Mouse (Mus musculus): ENCODE measurements around the gene Lpp. TPM values are rescaled to one million over a fixed set of nuclear protein-coding genes. Genes with fewer than 3 reads are reported as not detected.

The Lpp gene
- polyA plus RNA-seq, 1 experiment from 2014 or later = 10.7 TPM

DNA sequence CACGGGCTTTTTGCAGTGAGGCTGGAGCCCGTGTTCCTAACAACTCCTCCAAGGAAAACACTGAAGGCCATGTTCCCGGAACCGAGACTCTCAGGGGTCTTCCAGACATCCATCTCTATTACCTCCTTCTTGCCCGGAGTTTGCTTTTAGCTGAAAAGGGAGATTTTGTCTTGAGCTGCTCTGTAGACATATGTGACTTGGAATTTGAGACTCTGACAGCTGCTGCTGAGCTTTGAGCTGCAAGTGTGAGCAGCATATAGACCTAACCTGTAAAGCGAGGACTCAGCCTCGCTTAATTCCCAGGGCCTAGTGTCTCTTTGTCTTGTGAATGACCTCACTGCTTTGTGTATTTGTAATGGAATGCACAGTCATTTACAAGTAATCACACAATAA is 49.8 kb downstream of the Lpp start:
- H3K27me3 ChIP-seq = no peaks in the 10 kb centered on the region
- 26% methylated on average over 7 of the region's 7 CpGs for WGBS
- no peak overlapping the region for H3K4me2 ChIP-seq (replicated peaks)
- H3K36me3 ChIP-seq = no peaks in the 10 kb centered on the region
- H3K9ac ChIP-seq (replicated peaks) = no peak overlapping the region
- ATAC-seq (replicated peaks) = no peak
- no peaks in the 10 kb centered on the region for H3K9me3 ChIP-seq
- H3K4me1 ChIP-seq = peaks cover 16% of the 10 kb centered on the region
- no peak overlapping the region for H3K27ac ChIP-seq (replicated peaks)
- H3K4me3 ChIP-seq = no peak overlapping the region

DNA sequence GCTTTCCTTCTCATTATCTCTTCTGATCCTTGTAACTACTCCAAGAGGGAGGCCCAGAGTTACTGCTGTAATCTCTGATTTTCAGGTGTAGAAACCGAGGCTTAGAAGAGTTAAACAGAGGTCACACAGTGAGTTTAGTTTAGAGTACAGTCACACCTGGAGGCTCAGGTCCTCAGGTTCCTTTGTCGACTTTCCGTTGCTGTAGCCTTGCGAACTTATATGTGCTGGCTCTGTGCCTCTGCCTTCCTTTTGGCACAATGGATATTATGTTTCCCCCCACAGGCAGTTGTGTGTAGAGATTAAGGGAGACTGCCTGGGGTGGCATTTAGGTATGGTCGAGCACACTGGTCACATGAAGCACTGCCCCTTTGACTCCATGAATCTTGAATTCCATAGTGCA is 50.2 kb downstream of the Lpp start:
- WGBS = 30% methylated on average over 5 of the region's 5 CpGs
- H3K36me3 ChIP-seq = no peaks in the 10 kb centered on the region
- no peak overlapping the region for H3K9ac ChIP-seq (replicated peaks)
- H3K27me3 ChIP-seq = no peaks in the 10 kb centered on the region
- H3K27ac ChIP-seq (replicated peaks) = no peak overlapping the region
- peaks cover 16% of the 10 kb centered on the region for H3K4me1 ChIP-seq
- H3K9me3 ChIP-seq = no peaks in the 10 kb centered on the region
- no peak for ATAC-seq (replicated peaks)
- H3K4me3 ChIP-seq = no peak overlapping the region
- H3K4me2 ChIP-seq (replicated peaks) = no peak overlapping the region

DNA sequence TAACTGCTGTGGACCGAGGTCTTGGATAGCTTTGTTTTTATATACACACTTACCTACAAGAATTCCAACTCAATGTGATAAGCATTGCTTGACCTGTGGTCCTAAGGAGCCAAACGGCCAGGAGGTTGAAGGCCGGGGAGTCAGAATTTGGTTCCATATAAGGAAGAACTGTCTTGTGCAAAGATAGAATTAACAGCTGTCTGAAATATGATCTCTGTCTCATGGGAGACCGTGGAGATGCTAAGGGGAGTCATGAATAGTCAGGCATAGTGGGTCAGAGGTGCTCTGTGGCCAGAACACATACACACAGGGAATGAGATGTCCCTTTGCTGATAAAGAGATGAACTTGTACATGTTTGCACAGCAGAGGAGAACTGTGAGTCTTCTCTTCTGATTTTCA is 51.5 kb downstream of the Lpp start:
- WGBS = 83% methylated on average over 4 of the region's 4 CpGs
- H3K4me1 ChIP-seq = peaks cover 16% of the 10 kb centered on the region
- no peak for ATAC-seq (replicated peaks)

DNA sequence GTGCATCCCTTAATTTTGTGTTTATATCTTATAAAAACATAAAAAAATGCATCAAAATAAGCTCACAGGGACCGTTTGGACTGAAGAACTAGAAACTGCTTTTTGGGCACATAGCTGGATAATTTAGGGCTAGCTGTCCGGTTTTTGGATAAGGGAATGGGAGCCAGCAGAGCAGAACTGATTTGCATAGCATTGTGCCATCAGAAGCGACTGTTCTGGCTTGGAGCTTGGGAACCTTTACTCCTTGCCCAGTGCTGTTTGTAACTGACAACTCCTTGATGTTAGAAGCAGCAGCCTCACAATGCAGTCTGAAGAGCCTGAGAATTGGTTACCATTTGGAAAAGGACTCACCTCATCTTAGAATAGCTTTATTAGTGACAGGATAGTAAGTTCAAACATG is 52.2 kb downstream of the Lpp start:
- Histone ChIP-seq H3K36me3 (no peaks in the 10 kb centered on the region), H3K27me3 (no peaks in the 10 kb centered on the region), H3K4me2 (replicated peaks) (no peak overlapping the region), H3K9ac (replicated peaks) (no peak overlapping the region), H3K4me3 (no peak overlapping the region), H3K4me1 (peaks cover 16% of the 10 kb centered on the region), H3K9me3 (no peaks in the 10 kb centered on the region), H3K27ac (replicated peaks) (no peak overlapping the region)
- ATAC-seq (replicated peaks) = no peak
- WGBS = 55% methylated on average over 3 of the region's 3 CpGs

More for the DNA sequence above, 51.5 kb downstream of the Lpp start:
- Histone ChIP-seq H3K4me2 (replicated peaks) (no peak overlapping the region), H3K36me3 (no peaks in the 10 kb centered on the region), H3K27me3 (no peaks in the 10 kb centered on the region), H3K27ac (replicated peaks) (no peak overlapping the region), H3K9me3 (no peaks in the 10 kb centered on the region), H3K4me3 (no peak overlapping the region), H3K9ac (replicated peaks) (no peak overlapping the region)

DNA sequence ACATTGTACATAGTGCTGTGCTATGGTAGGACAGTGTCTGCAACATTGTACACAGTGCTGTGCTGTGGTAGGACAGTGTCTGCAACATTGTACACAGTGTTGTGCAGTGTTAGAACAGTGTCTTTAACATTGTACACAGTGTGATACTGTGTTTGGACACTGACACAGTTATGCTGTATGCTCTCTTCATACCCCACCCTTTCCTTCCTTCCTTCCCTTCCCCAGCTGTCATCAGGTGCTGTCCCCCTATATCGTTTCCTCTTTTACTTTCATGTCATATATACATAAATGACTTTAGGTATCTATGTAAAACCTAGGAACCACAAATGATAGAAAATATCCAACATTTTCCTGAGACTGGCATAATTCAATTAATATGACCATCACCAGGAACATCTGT is 53.1 kb downstream of the Lpp start:
- Histone ChIP-seq H3K27ac (replicated peaks) (no peak overlapping the region), H3K4me3 (no peak overlapping the region), H3K36me3 (no peaks in the 10 kb centered on the region), H3K27me3 (no peaks in the 10 kb centered on the region), H3K9me3 (no peaks in the 10 kb centered on the region), H3K9ac (replicated peaks) (no peak overlapping the region), H3K4me2 (replicated peaks) (no peak overlapping the region), H3K4me1 (peaks cover 16% of the 10 kb centered on the region)
- 97% methylated on average over 1 of the region's 1 CpGs for WGBS
- no peak for ATAC-seq (replicated peaks)

DNA sequence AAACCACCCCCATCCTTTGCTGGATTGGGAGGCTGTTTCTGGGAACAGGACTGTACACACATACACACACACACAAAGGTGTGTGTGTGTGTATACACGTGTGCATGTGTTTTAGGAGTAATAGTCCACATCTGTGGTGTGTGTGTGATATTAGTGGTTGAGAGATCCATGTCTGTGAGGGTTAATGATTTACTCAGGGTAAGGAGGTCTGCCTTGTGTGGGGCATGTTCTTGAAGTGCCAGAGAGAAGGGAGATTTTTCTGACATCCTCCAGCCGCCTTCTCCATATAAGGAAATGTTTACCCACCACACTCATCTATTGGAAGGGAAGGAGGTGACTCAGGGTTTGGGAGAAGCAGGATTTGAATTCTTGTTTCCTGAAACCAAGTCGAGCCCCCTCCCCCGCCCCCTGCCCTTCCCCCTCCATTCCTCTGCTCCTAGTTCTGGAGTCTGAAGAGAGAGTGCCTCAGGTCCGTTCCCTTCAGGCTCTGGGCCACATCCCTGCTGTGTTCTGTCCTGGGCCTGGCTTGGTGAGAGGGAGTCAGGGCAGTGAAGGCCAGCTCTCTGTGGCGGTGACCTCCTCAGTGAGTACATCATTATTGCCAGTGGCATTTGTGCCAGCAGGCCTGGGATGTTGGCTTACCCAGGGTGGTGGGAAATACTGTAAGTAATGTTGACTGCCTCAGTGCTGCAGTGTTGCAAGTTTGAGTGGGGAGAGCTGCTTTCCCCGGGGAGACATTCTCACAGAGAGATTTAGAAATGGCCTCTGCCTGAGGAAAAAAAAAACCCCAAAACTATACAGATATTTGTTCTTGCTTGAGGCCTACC is 54.6 kb downstream of the Lpp start:
- Histone ChIP-seq H3K4me1 (peaks cover 9% of the 10 kb centered on the region), H3K9me3 (no peaks in the 10 kb centered on the region), H3K9ac (replicated peaks) (no peak overlapping the region), H3K4me2 (replicated peaks) (no peak overlapping the region), H3K36me3 (no peaks in the 10 kb centered on the region), H3K27me3 (no peaks in the 10 kb centered on the region), H3K4me3 (no peak overlapping the region), H3K27ac (replicated peaks) (no peak overlapping the region)
- 69% methylated on average over 7 of the region's 7 CpGs for WGBS
- no peak for ATAC-seq (replicated peaks)

DNA sequence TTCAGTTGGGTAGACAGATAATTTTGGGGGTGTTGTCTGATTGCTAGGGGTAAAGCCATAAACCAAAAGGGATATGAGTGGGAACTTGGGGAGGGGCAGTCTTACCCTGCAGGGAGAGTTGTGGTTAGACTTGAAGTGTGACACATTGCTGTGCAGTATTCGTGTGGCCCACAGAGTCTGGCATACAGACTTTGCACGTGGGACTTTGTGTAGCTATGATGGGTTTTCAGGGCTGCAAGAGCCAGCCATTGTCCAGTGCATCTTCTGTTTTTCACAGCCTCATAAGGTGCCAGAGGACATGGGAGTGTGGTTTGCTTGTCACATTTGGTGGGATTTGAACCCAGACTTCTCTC is 55.2 kb downstream of the Lpp start:
- H3K4me1 ChIP-seq = peaks cover 3% of the 10 kb centered on the region; the same call in 1 of the 2 replicates

DNA sequence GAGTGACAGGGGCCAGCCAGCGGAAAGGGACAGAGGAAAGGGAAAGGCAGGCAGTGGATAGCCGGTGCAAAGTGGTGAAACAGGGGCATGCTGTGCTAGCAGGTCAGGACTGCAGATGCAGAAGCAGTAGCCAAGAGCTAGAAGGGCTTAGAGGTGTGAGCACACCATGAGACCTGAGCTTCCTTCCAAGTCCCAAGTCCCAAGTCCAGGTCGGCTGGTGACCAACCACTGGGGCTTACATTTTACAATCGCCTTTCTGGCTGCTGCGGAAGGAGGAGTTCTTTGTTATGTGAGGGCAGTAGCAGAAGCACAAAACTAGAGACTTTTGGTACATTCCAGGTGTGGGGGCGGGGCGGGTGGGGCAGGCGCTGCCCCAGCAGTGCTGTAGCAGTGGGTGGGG is 56.5 kb downstream of the Lpp start:
- Histone ChIP-seq H3K4me3 (no peak overlapping the region), H3K4me1 (peaks cover 4% of the 10 kb centered on the region; the same call in 1 of the 2 replicates), H3K27me3 (no peaks in the 10 kb centered on the region), H3K36me3 (no peaks in the 10 kb centered on the region), H3K4me2 (replicated peaks) (no peak overlapping the region), H3K27ac (replicated peaks) (no peak overlapping the region), H3K9ac (replicated peaks) (no peak overlapping the region), H3K9me3 (no peaks in the 10 kb centered on the region)
- 29% methylated on average over 8 of the region's 8 CpGs for WGBS
- no peak for ATAC-seq (replicated peaks)

More for the DNA sequence above, 55.2 kb downstream of the Lpp start:
- Histone ChIP-seq H3K27ac (replicated peaks) (no peak overlapping the region), H3K36me3 (no peaks in the 10 kb centered on the region), H3K9me3 (no peaks in the 10 kb centered on the region), H3K4me2 (replicated peaks) (no peak overlapping the region), H3K27me3 (no peaks in the 10 kb centered on the region), H3K4me3 (no peak overlapping the region), H3K9ac (replicated peaks) (no peak overlapping the region)
- 79% methylated on average over 2 of the region's 2 CpGs for WGBS
- no peak for ATAC-seq (replicated peaks)

DNA sequence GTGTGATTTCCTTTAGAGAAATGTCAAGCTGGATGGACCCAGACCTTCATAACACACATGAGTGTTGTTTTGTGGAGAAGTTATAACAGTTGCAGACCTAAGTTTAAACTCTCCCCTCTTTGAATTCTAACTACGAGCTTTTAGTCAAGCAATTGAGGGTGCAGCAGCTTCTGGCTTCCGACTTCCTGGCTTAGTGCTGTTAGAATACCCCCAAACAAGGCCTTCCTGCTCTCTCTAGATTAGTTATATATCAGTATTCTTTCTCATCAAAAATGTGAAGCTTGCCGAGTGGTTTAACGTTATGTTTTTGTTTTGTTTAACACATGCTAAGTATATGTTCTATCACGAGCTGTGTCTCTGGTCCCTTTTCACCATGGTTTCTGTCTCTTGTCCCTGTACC is 56.9 kb downstream of the Lpp start:
- no peak for ATAC-seq (replicated peaks)
- H3K4me3 ChIP-seq = no peak overlapping the region
- H3K36me3 ChIP-seq = no peaks in the 10 kb centered on the region
- no peaks in the 10 kb centered on the region for H3K9me3 ChIP-seq
- H3K27me3 ChIP-seq = no peaks in the 10 kb centered on the region
- H3K27ac ChIP-seq (replicated peaks) = no peak overlapping the region
- WGBS = 70% methylated on average over 5 of the region's 5 CpGs
- H3K9ac ChIP-seq (replicated peaks) = no peak overlapping the region
- no peak overlapping the region for H3K4me2 ChIP-seq (replicated peaks)
- peaks cover 4% of the 10 kb centered on the region; the same call in 1 of the 2 replicates for H3K4me1 ChIP-seq

DNA sequence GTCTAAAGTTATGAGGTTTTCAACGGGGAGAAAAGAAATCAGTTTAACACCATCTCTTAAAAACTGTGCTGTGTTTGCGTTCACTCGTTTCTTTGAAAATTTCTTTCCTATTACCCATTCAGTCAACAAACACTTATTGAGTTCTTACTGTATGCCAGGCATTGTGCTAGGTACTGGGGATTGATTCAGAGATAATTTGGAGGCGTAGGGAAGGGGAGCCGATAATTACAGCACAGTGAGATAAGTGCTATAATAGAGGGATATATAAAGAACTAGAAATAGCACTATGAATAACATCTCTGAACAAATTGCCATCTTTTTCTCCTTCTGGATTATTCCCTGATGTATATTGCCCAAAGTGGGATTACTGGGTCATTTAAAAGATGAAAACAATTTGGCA is 57.8 kb downstream of the Lpp start:
- Histone ChIP-seq H3K4me1 (peaks cover 9% of the 10 kb centered on the region; the same call in 1 of the 2 replicates), H3K9ac (replicated peaks) (no peak overlapping the region), H3K4me3 (no peak overlapping the region), H3K27ac (replicated peaks) (no peak overlapping the region), H3K9me3 (no peaks in the 10 kb centered on the region), H3K36me3 (no peaks in the 10 kb centered on the region), H3K4me2 (replicated peaks) (no peak overlapping the region), H3K27me3 (no peaks in the 10 kb centered on the region)
- 0 out of 2 replicates have a peak, but pooled peaks have one; percentile 18 for ATAC-seq (replicated peaks)
- 42% methylated on average over 5 of the region's 5 CpGs for WGBS

DNA sequence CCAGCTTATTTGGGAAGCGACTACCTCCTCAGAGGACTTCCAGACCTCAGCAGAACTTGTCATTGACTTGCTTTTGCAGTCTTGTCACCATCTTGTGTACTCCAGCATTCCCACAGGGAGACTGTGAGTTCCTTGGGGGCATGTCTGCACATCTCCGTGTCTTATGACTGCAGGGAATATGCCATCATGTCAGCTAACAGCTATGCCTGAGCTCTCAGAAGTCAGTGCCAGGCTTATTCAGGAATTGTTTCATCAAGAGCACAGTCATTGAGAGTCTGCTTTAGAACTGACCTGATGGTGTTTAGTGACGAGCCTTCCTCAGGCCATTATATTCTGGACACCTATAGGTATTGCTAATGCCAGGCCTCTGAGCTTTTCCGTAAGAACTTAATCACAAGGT is 60.2 kb downstream of the Lpp start:
- H3K4me2 ChIP-seq (replicated peaks) = no peak overlapping the region
- H3K9ac ChIP-seq (replicated peaks) = no peak overlapping the region
- H3K9me3 ChIP-seq = no peaks in the 10 kb centered on the region
- H3K27ac ChIP-seq (replicated peaks) = no peak overlapping the region
- H3K36me3 ChIP-seq = no peaks in the 10 kb centered on the region
- ATAC-seq (replicated peaks) = no peak
- H3K27me3 ChIP-seq = no peaks in the 10 kb centered on the region
- WGBS = 86% methylated on average over 4 of the region's 4 CpGs
- H3K4me3 ChIP-seq = no peak overlapping the region
- H3K4me1 ChIP-seq = peaks cover 9% of the 10 kb centered on the region; the same call in 1 of the 2 replicates

DNA sequence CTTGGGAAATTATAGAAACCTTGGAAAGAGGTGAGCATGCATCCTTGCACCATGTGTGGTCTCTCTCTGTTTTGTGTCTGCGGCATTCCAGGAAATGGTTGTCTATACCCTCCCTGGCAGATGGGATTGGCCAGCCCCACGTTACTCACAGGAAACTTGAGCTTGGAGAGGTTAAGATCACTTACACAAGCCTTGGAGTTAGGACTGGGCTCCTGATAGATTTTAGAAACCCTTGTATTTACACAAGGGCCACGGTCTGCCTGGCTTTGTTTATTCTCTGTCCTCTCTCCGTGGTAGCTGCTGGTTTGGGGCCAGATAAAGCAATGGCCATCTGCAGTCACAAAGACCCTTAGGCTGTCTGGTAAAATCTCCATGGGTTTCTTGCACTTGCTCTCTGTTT is 61.2 kb downstream of the Lpp start:
- H3K4me2 ChIP-seq (replicated peaks) = no peak overlapping the region
- 36% methylated on average over 4 of the region's 4 CpGs for WGBS
- peaks cover 9% of the 10 kb centered on the region; the same call in 1 of the 2 replicates for H3K4me1 ChIP-seq

DNA sequence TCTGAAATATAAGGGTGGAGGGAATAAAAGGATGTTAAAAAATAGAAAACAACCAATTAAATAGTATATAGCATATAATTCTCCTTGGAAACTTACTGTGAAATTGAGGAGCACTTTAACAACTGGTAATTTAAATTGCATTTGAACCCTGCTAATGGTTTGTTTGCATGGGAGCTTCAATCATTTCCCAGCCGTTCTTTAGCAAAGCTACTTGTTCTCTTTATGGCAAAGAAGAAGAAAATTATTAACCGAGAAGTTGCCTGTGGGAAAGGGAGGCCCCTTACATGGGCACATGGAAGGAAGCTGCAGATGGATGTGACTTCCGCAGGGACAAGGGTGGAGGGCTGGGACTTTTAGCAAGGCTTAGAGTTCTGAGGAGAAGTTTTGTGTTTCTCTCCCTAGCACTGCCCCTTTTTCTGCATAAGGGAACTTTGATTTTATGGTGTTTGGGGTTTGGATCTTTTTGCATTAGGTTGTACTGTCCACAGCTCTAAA is 62.1 kb downstream of the Lpp start:
- H3K27me3 ChIP-seq = no peaks in the 10 kb centered on the region
- no peaks in the 10 kb centered on the region for H3K9me3 ChIP-seq
- no peak overlapping the region for H3K27ac ChIP-seq (replicated peaks)
- no peak overlapping the region for H3K4me3 ChIP-seq
- no peak overlapping the region for H3K4me2 ChIP-seq (replicated peaks)
- 28% methylated on average over 3 of the region's 3 CpGs for WGBS
- no peak overlapping the region for H3K9ac ChIP-seq (replicated peaks)
- H3K36me3 ChIP-seq = no peaks in the 10 kb centered on the region
- ATAC-seq (replicated peaks) = no peak
- H3K4me1 ChIP-seq = peaks cover 9% of the 10 kb centered on the region; the same call in 1 of the 2 replicates

More for the DNA sequence above, 61.2 kb downstream of the Lpp start:
- Histone ChIP-seq H3K9ac (replicated peaks) (no peak overlapping the region), H3K36me3 (no peaks in the 10 kb centered on the region), H3K27ac (replicated peaks) (no peak overlapping the region), H3K27me3 (no peaks in the 10 kb centered on the region), H3K9me3 (no peaks in the 10 kb centered on the region), H3K4me3 (no peak overlapping the region)
- ATAC-seq (replicated peaks) = no peak
